Mouse (Mus musculus): ENCODE measurements at regions not wholly inside any gene's neighbourhood (a gene's known extent, or its start where the extent isn't known, plus 50 kb on each side); places are given as distances from the start of the nearest gene placed in this dataset.
"Not testable (repeated sequence)": the region's sequence is repeated elsewhere in the genome, so short reads cannot be mapped to it uniquely, and the experiment has no call there.

DNA sequence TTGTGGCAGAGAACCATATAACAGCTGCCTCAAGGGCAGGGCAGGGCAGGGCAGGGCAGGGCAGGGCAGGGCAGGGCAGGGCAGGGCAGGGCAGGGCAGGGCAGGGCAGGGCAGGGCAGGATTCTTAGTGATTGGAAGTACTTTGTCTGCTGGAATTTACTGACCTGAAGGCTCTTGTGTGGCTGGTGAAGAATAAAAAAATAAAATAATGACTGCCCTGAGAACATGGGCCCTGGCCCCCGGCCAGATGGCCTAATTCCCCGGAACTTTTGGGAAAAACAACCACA, 169.3 kb downstream of the Qk start:
- DNase-seq (ENCODE audit: extremely low spot score): not testable (repeated sequence)

DNA sequence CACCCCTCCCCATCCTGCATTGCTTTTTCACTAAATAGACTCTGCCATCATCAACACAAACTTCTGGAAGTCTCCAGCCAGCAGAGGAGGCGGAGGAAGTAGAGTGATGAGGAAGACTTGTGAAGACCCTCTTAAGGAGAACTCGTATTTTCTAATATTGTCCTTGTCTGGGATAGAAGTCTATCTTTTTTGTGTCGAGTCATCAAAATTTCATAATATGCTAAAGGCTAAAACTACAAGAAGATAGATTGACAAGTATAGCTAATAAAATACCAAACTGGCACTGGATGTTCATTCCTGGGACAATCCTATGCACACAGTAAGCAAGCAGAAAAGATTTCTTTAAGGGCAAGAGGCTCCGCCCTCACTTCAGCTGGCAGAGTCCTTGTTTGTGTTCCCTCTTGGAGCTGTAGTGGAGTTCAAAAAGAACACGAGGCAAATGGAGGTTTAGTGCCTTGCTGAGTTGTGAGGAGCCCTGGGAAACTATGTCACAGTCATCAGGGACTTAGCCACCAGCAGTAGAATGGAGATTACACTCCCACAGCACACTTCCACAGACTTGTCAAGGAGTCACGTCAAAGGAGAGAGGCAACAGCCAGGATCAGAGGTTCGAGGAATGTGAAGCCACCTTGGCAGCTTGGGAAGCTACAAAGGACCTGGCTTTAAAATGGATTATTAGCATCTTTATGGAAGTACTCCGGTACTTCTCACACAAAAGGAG, 169.8 kb downstream of the Qk start:
- DNase-seq (ENCODE audit: extremely low spot score): no peak

- peak; percentile 27 for DNase-seq (ENCODE audit: extremely low spot score)
These were observed 172.5 kb downstream of the Qk start for GRCm38 (mm10) chr17:10147106-10147505.

- no peak for DNase-seq (ENCODE audit: extremely low spot score)
These were observed 173.1 kb downstream of the Qk start for GRCm38 (mm10) chr17:10146576-10146975.

- no peak for DNase-seq (ENCODE audit: extremely low spot score)
These were observed 180.8 kb downstream of the Qk start for GRCm38 (mm10) chr17:10138847-10139246.

- DNase-seq (ENCODE audit: extremely low spot score): no peak
These were observed 181.3 kb downstream of the Qk start for GRCm38 (mm10) chr17:10138374-10138773.

DNA sequence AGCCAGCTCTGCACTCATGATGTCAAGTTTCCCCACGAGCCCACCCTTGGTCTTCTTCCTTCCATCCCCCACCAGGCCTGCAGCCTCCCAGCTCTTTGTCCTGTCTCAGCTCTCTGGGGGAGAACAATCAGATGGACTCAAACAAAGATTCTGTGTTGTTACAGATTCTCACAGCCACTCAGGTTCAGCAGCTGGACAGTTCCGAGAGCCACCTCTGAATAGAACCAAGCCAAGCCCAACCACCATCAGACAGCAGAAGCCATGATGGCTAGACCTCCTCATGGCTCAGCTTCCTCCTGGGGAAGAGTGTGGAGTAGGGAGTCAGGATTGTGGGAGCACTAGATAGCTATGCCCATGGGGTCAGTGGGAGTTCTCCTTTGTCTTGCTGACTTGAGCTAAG, 184.5 kb downstream of the Qk start:
- DNase-seq (ENCODE audit: extremely low spot score): peak; percentile 27

DNA sequence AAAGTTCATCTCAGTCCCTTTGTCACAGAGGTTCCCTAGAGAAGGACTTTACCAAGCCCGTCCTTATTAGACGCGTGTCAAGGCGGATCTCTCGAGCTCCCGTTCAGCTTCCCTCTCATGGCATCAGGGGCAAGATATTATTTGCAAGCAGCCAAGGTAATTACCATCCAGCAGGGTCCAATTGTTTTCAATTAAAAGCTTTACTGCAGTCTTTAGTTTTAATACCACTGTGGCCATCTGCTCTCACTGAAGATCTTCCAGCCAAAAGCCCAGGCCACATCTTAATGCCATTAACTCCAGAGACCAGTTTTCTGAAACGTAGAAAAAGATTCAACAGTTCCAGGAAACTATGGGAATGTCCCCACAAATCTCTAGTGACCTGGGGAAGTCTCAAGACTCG, 191.1 kb downstream of the Qk start:
- no peak for DNase-seq (ENCODE audit: extremely low spot score)

DNA sequence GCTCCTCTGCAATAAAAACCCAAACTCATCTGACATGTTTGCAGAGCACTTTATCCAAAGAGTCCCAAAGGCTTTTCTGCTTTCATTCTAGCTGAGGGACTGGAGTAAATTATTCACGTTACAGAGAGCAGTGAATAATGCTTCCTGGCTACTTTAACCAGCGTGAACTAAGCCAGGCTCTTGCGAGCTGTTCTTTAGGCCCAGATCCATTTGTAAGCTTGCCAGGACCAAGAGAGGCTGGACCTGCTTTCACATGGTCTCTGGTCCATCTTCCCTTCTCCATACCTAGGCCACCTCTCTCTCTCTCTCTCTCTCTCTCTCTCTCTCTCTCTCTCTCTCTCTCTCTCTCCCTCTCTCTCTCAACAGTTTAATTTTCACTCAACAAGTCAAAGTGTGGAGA, 197.2 kb downstream of the Qk start:
- DNase-seq (ENCODE audit: extremely low spot score): no peak

- no peak for DNase-seq (ENCODE audit: extremely low spot score)
These were observed 207.5 kb downstream of the Qk start for GRCm38 (mm10) chr17:10112118-10112517.

DNA sequence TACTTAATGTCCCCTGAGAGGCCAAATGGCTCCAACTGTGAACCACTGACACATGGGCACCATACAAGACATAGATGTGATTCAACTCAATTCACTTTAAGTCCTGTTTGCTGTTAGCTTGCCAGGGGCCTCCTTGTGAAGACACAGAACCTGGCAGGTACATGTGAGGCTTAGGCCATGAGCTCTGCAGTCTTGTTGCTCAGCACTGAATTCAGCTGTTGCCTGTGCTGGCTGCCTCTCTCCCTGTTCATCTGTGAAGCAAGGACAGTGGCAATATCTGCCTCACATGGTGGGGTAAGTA, 209.3 kb downstream of the Qk start:
- peak; percentile 6 for DNase-seq (ENCODE audit: extremely low spot score)

GRCm38 (mm10) chr17:10109511-10110374, 209.9 kb downstream of the Qk start:
- DNase-seq (ENCODE audit: extremely low spot score): peak; percentile 31

- DNase-seq (ENCODE audit: extremely low spot score): no peak
These were observed 214.4 kb downstream of the Qk start for GRCm38 (mm10) chr17:10105299-10105698.

DNA sequence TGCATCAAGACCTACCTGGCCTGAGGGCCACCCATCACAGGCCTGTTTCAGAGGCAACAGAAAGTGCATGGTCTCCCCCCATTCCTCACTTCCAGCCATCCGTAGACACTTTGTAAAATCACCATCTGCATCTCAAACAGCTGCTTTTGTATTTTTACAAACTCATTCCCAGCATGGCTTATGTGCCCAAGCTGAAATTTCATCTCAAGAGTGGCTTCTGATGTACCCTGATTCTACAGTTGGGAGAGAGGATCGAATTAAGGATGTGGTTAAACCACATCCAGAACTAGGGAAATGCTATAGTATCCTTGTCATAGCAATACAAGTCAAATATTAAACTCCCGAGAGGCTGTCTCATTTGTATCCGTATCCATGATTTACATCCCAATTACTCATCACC, 221.5 kb downstream of the Qk start:
- DNase-seq (ENCODE audit: extremely low spot score): no peak

DNA sequence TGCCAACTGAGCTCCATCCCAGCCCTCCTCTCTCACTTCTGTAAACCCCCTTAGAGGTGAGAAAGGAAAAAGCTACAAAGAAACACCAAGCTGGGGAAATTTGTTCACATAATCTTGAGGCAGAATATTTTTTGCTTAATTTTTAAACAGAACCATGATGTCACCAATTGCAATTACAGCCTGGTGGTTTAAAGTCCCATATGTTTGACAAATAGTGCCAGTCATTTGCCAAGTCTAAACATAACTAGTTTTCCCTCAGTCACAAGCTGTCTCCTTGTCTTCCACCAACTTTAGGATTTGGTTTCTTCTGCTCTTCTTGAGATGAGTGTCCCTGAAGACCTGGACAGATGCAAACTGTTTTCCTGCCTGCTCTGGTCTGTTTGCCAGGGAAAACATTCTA, 222.0 kb downstream of the Qk start:
- no peak for DNase-seq (ENCODE audit: extremely low spot score)

DNA sequence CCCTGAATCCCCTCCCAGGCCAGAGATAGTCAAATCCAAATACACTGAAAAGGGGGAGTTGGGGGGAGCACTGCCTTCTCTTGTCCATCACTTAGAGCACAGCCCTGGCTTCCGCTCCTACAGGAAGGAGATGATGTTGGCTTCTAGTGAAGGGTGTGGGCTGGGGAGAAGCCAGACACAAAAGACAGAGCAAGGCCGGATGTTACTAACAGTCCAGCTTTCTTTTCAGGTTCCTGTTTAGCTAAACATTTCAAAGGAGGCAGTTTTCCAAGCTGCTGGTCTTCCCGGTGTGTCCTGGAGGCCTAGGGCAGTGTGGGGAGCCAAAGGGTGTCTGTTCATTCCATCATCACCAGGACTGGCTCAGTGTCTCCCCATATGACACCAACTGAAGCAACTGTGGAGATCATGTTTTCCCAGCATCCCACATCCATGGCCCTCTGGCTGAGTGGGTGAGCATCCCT, 223.8 kb downstream of the Qk start:
- DNase-seq (ENCODE audit: extremely low spot score): no peak

GRCm38 (mm10) chr17:10094108-10094521, 225.5 kb downstream of the Qk start:
- no peak for DNase-seq (ENCODE audit: extremely low spot score)

- no peak for DNase-seq (ENCODE audit: extremely low spot score)
These were observed 226.1 kb downstream of the Qk start for GRCm38 (mm10) chr17:10093437-10094107.

- DNase-seq (ENCODE audit: extremely low spot score): no peak
These were observed 232.3 kb downstream of the Qk start for GRCm38 (mm10) chr17:10087192-10087886.

GRCm38 (mm10) chr17:10086558-10086957, 233.1 kb downstream of the Qk start:
- DNase-seq (ENCODE audit: extremely low spot score): no peak

DNA sequence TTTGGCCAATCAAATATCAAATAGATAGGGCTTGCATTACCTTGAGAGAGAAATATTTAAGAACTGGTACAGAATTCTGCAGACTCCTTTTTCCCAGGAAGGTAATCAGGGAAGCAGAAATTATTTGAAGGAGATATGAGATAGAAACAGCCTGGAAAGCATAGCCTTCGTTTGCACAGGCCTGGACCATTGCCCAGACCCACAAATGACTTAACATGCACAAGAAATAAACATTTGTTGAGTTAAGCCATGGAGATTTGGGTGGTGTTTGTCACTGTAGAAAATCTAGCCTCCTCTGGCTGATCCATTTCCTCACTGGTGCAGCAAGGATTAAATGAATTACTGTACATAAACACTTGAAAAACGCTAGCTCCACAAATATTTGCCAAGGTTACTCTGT, 233.5 kb downstream of the Qk start:
- no peak for DNase-seq (ENCODE audit: extremely low spot score)

DNA sequence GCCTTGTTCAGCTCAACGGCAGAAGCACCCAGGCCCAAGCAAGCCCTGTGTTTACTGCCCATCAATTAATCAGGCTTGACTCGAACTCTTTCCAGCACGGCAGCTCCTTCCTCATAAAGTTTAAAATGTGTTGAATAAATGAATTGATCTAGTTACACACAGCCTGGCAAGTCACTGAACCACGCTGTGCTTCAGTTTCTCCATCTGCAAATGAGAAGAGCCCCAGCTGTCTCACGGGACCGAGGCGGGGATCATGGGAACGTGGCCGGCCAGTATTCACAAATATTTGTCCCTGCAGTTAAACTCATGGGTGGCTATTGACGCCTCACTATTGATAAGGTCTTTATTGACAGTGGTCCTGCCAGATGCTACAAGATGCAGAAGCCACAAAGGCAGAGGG, 237.9 kb downstream of the Qk start:
- DNase-seq (ENCODE audit: extremely low spot score): no peak
